Mouse (Mus musculus) adrenal gland, adult 10 weeks (tissue): Measurements from ENCODE around the gene Slc25a17. TPM values are rescaled to one million over a fixed set of nuclear protein-coding genes. Genes with fewer than 3 reads are reported as not detected.

Experiments used
- polyA plus RNA-seq: library from polyadenylated mRNA; stranded (reverse); fragments of 350-450 nt; fragmentation: Illumina TruSeq; extraction: RNeasy Lipid Tissue Mini Kit (QIAGEN cat#74804); gene quantifications from one replicate; pipeline ENCODE4 v1.2.3, GENCODE M21; 2014; ENCODE audit warnings: low read depth, low replicate concordance

Gene Slc25a17
- polyA plus RNA-seq: 137 TPM

DNA sequence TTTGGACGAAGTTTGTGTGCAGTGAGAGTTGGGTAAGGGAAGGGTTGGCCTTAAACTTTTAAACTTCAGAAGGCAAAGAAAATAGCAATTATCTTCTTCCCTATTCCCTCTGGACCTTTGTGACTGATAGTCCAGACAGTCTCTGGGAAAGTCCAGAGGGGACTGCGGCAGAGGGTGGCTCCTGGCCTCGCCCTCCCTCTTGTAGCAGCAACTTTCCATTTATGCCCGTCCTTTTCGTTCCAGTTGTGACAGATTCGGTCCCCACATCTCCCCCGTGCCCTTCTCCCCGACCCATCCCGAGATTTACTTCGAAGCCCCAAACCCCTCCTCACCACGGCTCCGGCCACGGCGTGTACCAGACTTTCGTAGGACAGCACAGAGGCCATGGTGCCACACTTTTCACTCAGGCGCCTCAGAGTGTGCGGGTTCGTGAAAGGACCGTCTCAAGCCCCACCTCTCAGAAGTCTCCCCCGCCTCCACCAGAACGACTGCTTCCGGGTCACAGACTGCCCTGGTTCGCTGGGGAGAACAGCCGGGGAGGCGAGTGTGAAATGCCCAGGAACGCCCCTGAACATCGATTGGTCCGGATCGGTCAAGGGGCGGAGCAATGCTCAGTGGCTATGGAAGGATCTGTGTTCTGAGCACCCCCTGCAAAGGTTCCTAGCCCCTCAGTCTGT lies at the start of gene Slc25a17:
Slc25a17 (minus strand) TSS at position 468 of the 677 bp plus-strand sequence.

DNA sequence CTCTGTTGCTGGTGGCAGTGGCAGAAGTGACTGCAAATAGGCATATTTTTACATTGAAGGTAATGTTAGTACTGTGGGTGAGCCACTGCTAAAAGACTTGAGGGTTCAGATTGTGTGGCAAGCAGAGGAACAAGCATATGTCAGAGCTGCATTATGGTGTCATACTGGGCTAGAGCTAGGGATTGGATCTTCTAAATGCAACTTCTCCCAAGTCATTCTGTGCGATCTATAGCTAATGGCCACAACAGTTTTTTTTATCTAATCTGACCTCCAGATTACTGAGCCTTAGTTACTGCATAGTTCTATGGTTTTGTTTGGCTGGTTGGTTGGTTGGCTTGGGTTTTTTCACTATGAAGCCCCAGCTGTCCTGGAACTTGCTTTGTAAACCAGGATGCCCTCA lies 47.6 kb upstream of the Slc25a17 start, which contains the start of gene Dnajb7:
Dnajb7 (minus strand) TSS at position 101 of the 400 bp plus-strand sequence.

DNA sequence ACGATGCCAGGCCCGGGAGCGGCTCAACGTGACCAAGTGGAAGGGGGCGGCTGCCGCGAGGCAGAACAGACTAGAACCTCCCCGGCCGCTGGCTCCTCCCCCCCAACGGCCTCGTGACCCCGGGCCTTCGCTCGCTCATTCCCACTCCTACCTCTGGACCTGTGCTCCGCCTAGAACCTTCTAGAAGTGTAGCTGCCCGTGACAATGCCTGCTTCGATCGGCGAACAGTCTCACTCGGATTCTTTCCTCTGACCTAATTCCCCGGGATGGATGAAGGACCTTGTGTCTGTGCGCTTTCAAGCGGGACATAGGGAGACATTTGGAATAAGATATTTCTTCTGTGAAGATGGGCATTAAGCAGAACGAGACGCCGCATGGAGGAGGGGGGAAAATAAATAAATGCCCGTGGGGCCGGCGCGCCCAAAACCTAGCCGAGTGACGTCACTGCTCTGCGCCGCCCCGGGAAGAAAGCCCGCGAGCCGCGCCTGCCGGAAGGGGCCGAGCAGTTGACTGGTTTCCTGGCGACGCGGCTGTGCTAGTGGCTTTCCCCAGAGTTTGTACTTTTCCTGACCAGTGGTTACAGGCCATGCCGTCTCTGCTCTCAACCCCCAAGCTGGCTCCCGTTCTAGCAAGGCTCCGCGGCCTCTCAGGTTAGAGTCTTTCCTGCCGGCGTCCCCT lies 39.2 kb upstream of the Slc25a17 start, which contains the start of the genes St13 and Xpnpep3:
St13 (minus strand) TSS at position 440 of the 678 bp plus-strand sequence.
Xpnpep3 (plus strand) TSS at position 501 of the 678 bp plus-strand sequence.

Other genes with a start within 250 kb of the Slc25a17 start
- gene Mrtfa, start 170.1 kb downstream of the Slc25a17 start, polyA plus RNA-seq: 2.2 TPM
- not detected for gene Mchr1, start 125.3 kb downstream of the Slc25a17 start, polyA plus RNA-seq
- 639 TPM for gene St13, start 39.3 kb upstream of the Slc25a17 start, polyA plus RNA-seq
- 20.6 TPM for gene Xpnpep3, start 39.3 kb upstream of the Slc25a17 start, polyA plus RNA-seq
- not detected for gene Dnajb7, start 47.5 kb upstream of the Slc25a17 start, polyA plus RNA-seq
- 120 TPM for gene Rbx1, start 105.5 kb upstream of the Slc25a17 start, polyA plus RNA-seq
- gene Ep300, start 224.5 kb upstream of the Slc25a17 start, polyA plus RNA-seq: 78.9 TPM